ENCODE assay signal across 8 mouse cellular contexts in the genomic region with DNA sequence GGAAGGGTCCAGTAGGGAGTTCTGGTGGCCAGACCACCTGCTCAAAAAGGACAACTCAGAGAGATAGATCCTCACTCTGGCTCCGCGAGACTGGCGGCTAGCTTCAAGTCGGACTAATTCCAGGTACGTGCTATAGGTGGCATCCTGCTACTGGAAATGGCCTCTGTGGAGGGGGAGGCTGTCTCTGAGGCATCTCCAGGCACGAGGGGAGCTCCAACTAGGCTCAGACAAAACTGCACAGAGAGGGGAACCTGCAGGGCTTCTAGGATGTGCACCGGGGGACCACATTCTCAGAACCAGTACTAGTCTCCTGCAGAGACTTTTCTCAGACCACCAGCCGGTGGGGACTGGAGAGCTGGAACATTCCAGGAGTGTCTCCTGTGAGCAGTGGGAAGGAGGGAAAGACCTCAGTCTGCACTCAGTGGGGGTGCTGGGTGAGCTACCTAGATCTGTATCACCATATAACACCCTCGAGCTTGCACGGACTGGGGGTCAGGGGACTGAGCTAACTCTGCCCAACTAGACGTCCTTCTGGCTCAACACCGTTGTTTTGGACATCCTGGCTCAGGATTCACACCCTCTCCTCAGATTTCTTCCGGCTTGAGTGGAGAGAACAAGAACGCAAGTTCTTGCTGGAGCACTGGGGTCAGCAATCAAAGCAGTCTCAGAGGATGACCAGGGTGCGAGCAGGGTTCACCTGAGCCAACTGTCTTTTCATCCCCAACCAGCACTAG. TPM values are rescaled to one million over a fixed set of nuclear protein-coding genes. Genes with fewer than 3 reads are reported as not detected.
DNase-seq lines count a peak whose midpoint lies in the region; ATAC-seq and TF ChIP-seq lines count a peak whose summit lies in the region.
"Had no signal": no experiment of that assay in that cellular context is flagged by ENCODE, and none has a peak within 500 bp of the region (broad histone marks: within the 10 kb centered on the region; RNA-seq: fewer than 3 reads in every experiment).

No protein-coding gene starts in this region.

- H3K4me3 ChIP-seq in spleen, adult 2 months (ENCODE audit: extremely low read depth, insufficient read depth, insufficient read length): no peak overlapping the region
- H3K4me3 ChIP-seq in heart, embryonic 11.5 days (ENCODE audit: low read depth, low read length): no peak overlapping the region
- peak overlapping the region; percentile 55 for H3K4me3 ChIP-seq in limb, embryonic 10.5 days
- no peak overlapping the region for H3K4me3 ChIP-seq in neural tube, embryonic 15.5 days (replicated peaks)
- H3K4me3 ChIP-seq: erythroblast, embryonic 14.5 days had no signal

- peak; percentile 55; the same call in 1 of the 2 replicates for TF ChIP-seq CTCF in spleen, adult 2 months (IDR thresholded peaks at IDR 0.05; ENCODE audit: extremely low read depth, insufficient read depth, insufficient read length, insufficient replicate concordance)

- peak overlapping the region; percentile 94 for H3K4me2 ChIP-seq in heart, embryonic 11.5 days
- peak overlapping the region; percentile 82; the same call in 1 of the 2 replicates for H3K4me2 ChIP-seq in neural tube, embryonic 15.5 days

- H3K9ac ChIP-seq in heart, embryonic 11.5 days (ENCODE audit: low read depth, low read length): peak overlapping the region; percentile 68; the same call in 1 of the 2 replicates
- H3K9ac ChIP-seq in neural tube, embryonic 15.5 days (replicated peaks): no peak overlapping the region

- TF ChIP-seq POLR2A in spleen, adult 2 months (IDR thresholded peaks at IDR 0.05; ENCODE audit: low read depth, low read length): no peak

- no peak overlapping the region for H3K27ac ChIP-seq in spleen, adult 2 months (ENCODE audit: insufficient read depth, low read length)
- H3K27ac ChIP-seq in heart, embryonic 11.5 days (ENCODE audit: low read depth, low read length): peak overlapping the region; percentile 29; the same call in 1 of the 2 replicates
- peak overlapping the region; percentile 93 for H3K27ac ChIP-seq in limb, embryonic 10.5 days
- H3K27ac ChIP-seq in neural tube, embryonic 15.5 days (replicated peaks): peak overlapping the region; percentile 92; the same call in 1 of the 2 replicates

- 11% methylated on average over 15 of the region's 15 CpGs for WGBS in spleen, adult 2 months
- 3% methylated on average over 15 of the region's 15 CpGs for WGBS in heart, embryonic 11.5 days (ENCODE audit: insufficient replicate concordance)
- 3% methylated on average over 15 of the region's 15 CpGs for WGBS in limb, embryonic 10.5 days
- 4% methylated on average over 15 of the region's 15 CpGs for WGBS in neural tube, embryonic 15.5 days

- no peaks in the 10 kb centered on the region for H3K9me3 ChIP-seq in heart, embryonic 11.5 days (replicated peaks; ENCODE audit: control insufficient read depth, low read length)
- no peaks in the 10 kb centered on the region for H3K9me3 ChIP-seq in limb, embryonic 10.5 days (replicated peaks)
- no peaks in the 10 kb centered on the region for H3K9me3 ChIP-seq in neural tube, embryonic 15.5 days (replicated peaks)

- peaks cover 39% of the 10 kb centered on the region for H3K4me1 ChIP-seq in spleen, adult 2 months (ENCODE audit: control insufficient read depth, insufficient read depth, insufficient read length)
- peaks cover 31% of the 10 kb centered on the region for H3K4me1 ChIP-seq in heart, embryonic 11.5 days (ENCODE audit: control insufficient read depth, insufficient read depth, low read length)
- H3K4me1 ChIP-seq in limb, embryonic 10.5 days: peaks cover 71% of the 10 kb centered on the region
- H3K4me1 ChIP-seq in neural tube, embryonic 15.5 days: peaks cover 63% of the 10 kb centered on the region

- peaks cover 52% of the 10 kb centered on the region for H3K27me3 ChIP-seq in spleen, adult 2 months (ENCODE audit: control insufficient read depth, insufficient read depth, low read length)
- H3K27me3 ChIP-seq in heart, embryonic 11.5 days (ENCODE audit: control insufficient read depth, insufficient read depth, low read length): peaks cover 79% of the 10 kb centered on the region
- peaks cover 94% of the 10 kb centered on the region for H3K27me3 ChIP-seq in limb, embryonic 10.5 days (ENCODE audit: low read depth, poor library complexity, severe bottlenecking)
- H3K27me3 ChIP-seq in neural tube, embryonic 15.5 days (replicated peaks): peaks cover 51% of the 10 kb centered on the region

- no peak for ATAC-seq in heart, embryonic 11.5 days (replicated peaks; ENCODE audit: insufficient number of reproducible peaks, low FRiP score, low TSS enrichment)
- ATAC-seq in neural tube, embryonic 15.5 days (ENCODE audit: low FRiP score): no peak

- no peaks in the 10 kb centered on the region for H3K36me3 ChIP-seq in spleen, adult 2 months (ENCODE audit: control insufficient read depth, insufficient read depth, low read length)
- no peaks in the 10 kb centered on the region for H3K36me3 ChIP-seq in heart, embryonic 11.5 days (ENCODE audit: control insufficient read depth, insufficient read depth, low read length)
- H3K36me3 ChIP-seq in limb, embryonic 10.5 days: no peaks in the 10 kb centered on the region
- H3K36me3 ChIP-seq in neural tube, embryonic 15.5 days: no peaks in the 10 kb centered on the region

- DNase-seq in spleen, adult 2 months (ENCODE audit: low read depth in 1 of 2, low spot score in 2 of 2): no peak
- DNase-seq in spleen, adult 12 weeks (ENCODE audit: low spot score): no peak
- peak; percentile 70 for DNase-seq in cerebellum, adult 9-10 months
- peak; percentile 56 for DNase-seq in limb, embryonic 10.5 days (ENCODE audit: low spot score)
- DNase-seq in Muller cell, postnatal 12 days (ENCODE audit: inconsistent ontology term): no peak

RNA-seq across cellular contexts. Expression of gene Cbx8, which starts 11.3 kb away (rescaled TPM):
- 4.5 and 5.6 TPM in 2 replicates for polyA plus RNA-seq in spleen, adult 2 months (2012; rRNA removed)
- 6.7 and 7.8 TPM in 2 replicates for polyA plus RNA-seq in heart, embryonic 11.5 days (2014; fragmentation: Nextera tagmentation; extraction: Ambion mirVana)
- 12.2 and 15.1 TPM in 2 replicates for polyA plus RNA-seq in limb, embryonic 10.5 days (2016; fragmentation: Nextera tagmentation; extraction: Ambion mirVana)
- polyA plus RNA-seq in neural tube, embryonic 15.5 days (2015; fragmentation: Nextera tagmentation; extraction: Ambion mirVana): 7.2 and 7.3 TPM in 2 replicates

RNA-seq across cellular contexts. Expression of gene Cbx2, which starts 29.3 kb away (rescaled TPM):
- polyA plus RNA-seq in spleen, adult 2 months (2012; rRNA removed): 1.8 and 2.1 TPM in 2 replicates
- 23.6 and 23.8 TPM in 2 replicates for polyA plus RNA-seq in heart, embryonic 11.5 days (2014; fragmentation: Nextera tagmentation; extraction: Ambion mirVana)
- polyA plus RNA-seq in limb, embryonic 10.5 days (2016; fragmentation: Nextera tagmentation; extraction: Ambion mirVana): 151 and 170 TPM in 2 replicates
- 8.3 and 13.3 TPM in 2 replicates for polyA plus RNA-seq in neural tube, embryonic 15.5 days (2015; fragmentation: Nextera tagmentation; extraction: Ambion mirVana)

RNA-seq across cellular contexts. Expression of gene Cbx4, which starts 33.9 kb away (rescaled TPM):
- 17.2 and 23.5 TPM in 2 replicates for polyA plus RNA-seq in spleen, adult 2 months (2012; rRNA removed)
- polyA plus RNA-seq in heart, embryonic 11.5 days (2014; fragmentation: Nextera tagmentation; extraction: Ambion mirVana): 6.3 and 7.7 TPM in 2 replicates
- 4.3 and 7.1 TPM in 2 replicates for polyA plus RNA-seq in limb, embryonic 10.5 days (2016; fragmentation: Nextera tagmentation; extraction: Ambion mirVana)
- 20.2 and 24.2 TPM in 2 replicates for polyA plus RNA-seq in neural tube, embryonic 15.5 days (2015; fragmentation: Nextera tagmentation; extraction: Ambion mirVana)

Comparison
In these comparisons a context has a peak if more than half of its experiments do, and no peak if none do; other contexts are left out.
1. DNase-seq: peak in cerebellum, adult 9-10 months (single experiment) and limb, embryonic 10.5 days (single experiment); none in spleen, adult 2 months (0 of 2), spleen, adult 12 weeks (single experiment) and Muller cell, postnatal 12 days (single experiment).